Mouse (Mus musculus) gastrocnemius, postnatal 14 days (tissue): ENCODE results near the gene Ppara. TPM values are rescaled to one million over a fixed set of nuclear protein-coding genes. Genes with fewer than 3 reads are reported as not detected.

ENCODE experiments used
- DNase-seq: peaks from one replicate; pipeline ENCODE4 v3.0.0; 2021; ENCODE audit warnings: mixed read lengths
- intact Hi-C: fragments of 180-260 bp; cut with DNase I; formaldehyde crosslinking; loops from one replicate; pipeline ENCODE4 v1.15.1; 2025; ENCODE audit warnings: low total_unique reads
- total RNA-seq, 2 experiments: library from RNA; stranded (reverse); gene quantifications; 2 replicates each; pipeline ENCODE4 v1.2.3; 2021

Ppara gene
- total RNA-seq, 2 experiments from 2014 or later = 6.3 to 16.3 TPM

DNA sequence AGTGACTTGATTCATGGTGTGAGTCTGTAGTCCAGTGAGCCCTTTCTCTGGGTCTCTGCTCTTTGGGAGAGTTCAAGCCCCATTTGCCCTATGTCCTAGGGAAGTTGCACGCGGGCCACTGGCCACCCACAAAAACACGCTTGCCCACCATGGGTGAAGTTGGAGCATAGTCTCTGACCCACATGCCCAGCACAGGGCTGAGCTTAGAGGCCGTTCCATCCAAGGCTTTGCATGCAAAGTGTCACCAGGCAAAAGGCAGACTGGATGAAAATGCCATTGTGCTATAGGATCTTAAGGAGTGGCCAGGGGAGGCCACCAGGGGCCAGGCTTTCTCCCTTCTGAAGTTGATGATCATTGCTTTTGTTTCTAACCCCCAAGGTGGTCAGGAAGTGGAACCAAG is 30.9 kb upstream of the Ppara start:
- intact Hi-C loops = loop anchor here (2.0 kb wide), 1 partner anchor 15 kb away; no protein-coding TSS in a partner anchor
- no peak for DNase-seq

DNA sequence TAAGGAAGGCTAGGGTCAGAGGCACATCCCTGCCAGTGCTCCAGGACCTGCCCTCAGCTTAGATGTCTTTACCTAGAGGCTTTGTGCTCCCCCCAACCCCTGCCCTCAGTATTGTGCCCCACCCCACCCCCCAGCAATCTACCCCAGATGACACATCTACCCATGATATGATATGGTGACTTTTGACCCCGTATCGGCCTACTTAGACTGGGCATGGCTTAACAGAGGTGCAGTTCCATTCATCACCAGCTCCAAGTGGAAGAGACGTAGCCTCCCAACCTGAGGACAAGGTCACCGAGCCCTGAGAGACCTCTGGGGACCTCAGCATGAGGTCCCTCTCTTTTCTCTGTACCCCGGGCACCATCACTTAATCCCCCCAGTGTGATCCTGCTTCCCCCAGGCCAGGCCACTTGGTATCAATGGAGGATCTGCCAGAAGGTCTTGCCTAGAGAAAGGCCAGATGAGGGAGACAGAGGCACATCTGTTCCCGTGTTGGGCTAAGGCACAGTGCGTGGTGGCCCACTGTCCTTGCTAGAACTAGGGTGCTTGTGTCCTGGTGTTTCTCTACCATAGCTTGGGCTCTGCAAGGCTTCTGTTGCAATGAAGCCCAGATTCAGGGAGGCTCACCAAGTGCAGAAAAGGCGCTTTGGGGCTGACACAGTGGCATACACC is 30.3 kb upstream of the Ppara start:
- DNase-seq = no peak
- intact Hi-C loops = no loop called here

DNA sequence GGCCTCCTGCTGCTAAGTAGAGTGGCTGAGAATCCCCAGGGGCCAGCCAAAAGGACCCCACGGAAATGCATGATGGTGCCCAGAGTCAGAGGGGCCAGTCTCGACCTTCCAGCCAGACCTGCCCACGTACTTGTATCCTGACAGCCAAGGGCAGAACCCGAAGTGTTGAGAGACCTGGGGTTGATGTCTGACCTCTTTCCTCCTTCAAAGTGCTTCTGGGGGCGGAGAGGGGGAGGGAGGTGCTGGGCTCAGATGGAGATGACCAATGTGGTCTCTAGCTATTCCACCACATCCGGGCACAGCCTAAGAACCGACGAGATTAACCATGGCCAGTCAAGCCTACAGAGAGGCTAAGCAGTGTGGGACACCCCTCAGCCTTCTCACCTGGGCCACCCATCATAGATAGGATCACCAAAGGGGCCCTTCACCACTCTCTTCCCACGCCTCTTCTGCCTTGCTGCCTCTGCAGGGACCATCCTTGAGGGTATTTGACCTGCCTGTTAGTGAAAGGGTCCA is 29.7 kb upstream of the Ppara start:
- DNase-seq = no peak
- intact Hi-C loops = no loop called here

DNA sequence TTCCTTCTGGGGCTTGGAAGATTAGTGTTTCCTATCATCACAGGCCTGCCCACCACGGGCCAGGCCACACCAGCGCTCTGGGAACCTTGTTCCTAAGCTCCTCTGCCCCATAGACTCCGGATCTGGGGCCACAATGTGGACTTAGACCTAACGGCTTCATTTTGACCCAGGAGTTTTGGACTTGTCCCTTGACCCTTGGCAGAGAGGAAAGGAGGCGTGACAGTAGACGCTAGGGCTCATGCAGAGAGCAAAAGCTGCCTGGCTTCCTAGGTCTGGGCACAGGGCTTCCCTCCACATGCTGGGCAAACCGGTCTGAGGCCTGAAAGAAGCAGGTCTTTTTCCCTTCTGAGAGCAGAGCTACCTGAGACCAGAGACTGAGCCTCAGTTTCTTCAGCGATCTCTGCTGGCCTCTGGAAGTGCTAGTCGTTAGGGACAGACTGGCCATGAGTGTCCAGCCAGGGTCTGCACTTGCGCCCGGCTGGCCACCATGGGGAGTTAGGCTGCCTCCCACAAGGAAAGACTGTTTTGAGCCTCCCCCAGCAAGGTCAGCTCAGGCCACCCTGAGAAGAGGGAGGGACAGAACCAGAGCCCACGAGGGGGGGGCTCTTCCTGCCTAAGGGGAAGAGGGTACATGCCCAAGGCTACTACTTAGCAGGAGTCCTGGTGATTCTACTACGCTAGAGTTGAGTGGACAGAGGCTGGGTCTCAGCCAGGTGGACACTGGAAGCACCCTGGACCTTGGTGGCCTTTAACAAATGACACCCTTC is 29.0 kb upstream of the Ppara start:
- peak; percentile 71 for DNase-seq

DNA sequence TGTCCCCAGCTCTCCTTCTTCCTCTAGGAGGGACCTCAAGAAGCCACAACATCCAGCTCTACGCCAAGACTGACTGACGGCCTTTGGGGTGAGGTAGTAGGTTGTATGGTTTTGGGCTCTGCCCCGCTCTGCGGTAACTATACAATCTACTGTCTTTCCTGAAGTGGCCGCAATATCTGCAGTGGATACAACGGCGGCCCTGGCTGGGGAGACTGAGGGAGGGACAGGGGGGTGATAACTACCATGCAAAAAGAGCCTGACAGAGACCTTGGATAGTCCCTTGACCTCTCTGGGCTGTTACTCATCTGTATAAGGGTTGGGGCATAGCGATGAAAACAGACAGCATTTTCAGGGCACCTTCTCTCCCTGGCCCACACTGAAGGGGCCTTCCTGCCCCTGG is 28.3 kb upstream of the Ppara start:
- intact Hi-C loops = no loop called here
- DNase-seq = no peak

More for the DNA sequence above, 29.0 kb upstream of the Ppara start:
- intact Hi-C loops = no loop called here

DNA sequence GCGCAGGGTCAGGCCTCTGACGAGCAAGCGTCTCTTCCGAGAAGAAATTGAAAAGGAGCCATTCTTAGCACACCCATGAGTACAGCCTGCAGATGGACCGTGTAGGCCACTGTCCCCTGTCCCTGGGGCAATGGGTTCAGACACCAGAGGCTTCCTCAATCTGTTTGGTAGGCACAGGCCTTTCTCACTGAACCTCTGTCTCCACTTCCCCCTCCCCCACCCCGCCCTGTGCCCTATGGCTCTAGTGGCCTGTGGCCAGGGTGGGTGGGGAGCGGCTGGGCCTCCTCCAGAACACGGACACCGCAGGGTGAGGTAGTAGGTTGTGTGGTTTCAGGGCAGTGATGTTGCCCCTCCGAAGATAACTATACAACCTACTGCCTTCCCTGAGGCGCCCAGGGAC is 27.8 kb upstream of the Ppara start:
- intact Hi-C loops = no loop called here
- DNase-seq = no peak

DNA sequence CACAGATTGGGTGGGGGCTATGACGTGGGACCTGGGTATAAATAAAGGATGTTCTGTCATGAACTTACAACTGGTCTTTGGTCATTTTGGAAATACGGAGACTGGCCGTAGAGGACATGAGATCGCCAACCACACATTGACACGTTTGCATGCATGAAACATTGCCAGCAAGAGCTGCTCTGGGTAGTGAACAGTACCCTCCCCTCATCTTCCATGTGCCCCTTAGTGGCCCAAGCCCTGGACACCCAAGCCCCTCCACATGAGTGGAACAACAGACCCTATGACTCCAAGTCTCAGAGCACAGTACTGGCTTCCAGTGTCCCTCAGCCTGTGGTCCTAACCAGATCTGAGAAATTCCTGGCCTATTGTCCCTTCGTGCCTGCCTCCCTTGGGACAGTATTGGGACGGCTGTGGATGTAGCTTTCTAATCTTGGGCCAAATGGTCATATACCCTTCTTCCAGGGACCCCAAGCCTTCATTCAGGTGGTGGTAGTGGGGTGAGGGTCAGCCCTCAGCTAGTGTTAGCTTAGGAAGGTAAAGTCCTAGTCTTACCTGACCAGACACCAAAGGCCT is 27.2 kb upstream of the Ppara start:
- intact Hi-C loops = loop anchor here (2.0 kb wide), 2 partner anchors 31 to 97 kb away; no protein-coding TSS in a partner anchor
- no peak for DNase-seq

DNA sequence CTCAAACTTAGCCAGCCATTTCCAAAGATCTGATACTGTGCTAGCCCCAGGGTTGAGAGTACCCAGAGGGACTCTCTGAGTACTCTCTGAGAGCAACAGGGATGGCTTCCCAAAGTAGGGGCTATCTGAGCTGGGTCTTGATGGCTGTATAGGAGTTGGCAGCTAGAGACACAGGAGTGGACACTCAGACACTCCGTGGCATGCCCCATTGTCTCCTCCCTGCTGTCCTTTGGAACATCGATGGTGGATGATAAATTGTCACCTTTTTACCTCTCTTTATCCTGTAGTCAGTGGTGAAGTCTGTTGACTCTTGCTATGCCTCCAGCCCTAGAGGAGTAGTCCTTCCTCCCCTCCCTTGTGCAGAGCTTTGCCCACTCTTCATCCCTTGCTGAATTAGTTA is 26.6 kb upstream of the Ppara start:
- no peak for DNase-seq
- intact Hi-C loops = loop anchor here (2.0 kb wide), 2 partner anchors 31 to 97 kb away; no protein-coding TSS in a partner anchor

DNA sequence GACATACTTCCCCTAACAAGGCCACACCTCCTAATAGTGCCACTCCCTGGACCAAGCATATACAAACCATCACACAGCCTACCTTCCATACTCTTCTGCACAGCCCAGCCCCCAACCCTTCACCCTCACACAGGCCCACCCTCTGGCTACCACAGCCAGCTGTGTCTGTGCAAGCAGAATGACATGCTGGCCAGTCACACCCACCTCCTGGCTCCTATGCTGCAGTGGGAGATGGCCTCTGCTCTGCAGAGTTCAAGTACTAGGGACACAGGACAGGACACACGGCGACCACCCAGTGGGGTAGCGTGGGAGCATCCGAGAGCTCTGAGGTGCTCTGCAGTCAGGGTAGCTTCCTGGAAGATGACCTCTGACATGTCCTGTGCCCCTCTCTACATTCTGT is 25.9 kb upstream of the Ppara start:
- DNase-seq = peak; percentile 50
- intact Hi-C loops = loop anchor here (2.0 kb wide), 2 partner anchors 32 to 98 kb away; no protein-coding TSS in a partner anchor

DNA sequence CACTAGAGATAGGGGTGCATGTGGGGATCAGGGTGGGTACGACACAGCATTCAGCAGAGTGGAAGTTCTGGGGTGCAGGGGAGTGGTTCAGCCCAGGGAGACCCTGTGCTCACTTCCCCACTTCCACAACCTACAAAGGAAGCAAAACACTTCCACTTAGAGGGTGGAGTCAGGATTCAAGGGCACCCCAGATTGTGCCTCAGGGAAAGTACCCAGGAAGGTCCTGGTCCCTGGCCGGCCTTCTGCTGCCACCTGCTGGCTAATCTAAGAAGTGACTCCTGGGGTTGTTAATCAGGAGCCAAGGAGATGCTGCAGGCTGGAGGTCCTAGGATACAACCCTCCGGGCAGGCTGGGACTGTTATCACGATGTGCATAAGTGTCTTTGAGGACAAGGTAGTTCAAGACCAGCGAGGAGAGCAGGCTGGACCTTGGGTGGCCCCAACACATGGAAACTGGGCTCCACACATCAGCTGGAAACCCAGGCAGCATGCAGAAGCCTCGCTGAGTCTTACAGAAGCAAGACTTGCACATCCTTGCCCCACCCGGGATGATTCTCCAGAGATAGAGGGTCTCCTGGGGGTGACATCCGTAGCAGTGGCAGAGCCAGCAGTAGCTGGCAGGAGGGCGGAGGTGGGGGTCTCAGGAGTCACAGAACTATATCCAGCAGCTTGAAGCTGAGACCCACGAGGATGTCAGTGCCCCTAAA is 25.4 kb upstream of the Ppara start:
- intact Hi-C loops = loop anchor here (2.0 kb wide), 2 partner anchors 33 to 99 kb away; no protein-coding TSS in a partner anchor
- peak; percentile 84 for DNase-seq

DNA sequence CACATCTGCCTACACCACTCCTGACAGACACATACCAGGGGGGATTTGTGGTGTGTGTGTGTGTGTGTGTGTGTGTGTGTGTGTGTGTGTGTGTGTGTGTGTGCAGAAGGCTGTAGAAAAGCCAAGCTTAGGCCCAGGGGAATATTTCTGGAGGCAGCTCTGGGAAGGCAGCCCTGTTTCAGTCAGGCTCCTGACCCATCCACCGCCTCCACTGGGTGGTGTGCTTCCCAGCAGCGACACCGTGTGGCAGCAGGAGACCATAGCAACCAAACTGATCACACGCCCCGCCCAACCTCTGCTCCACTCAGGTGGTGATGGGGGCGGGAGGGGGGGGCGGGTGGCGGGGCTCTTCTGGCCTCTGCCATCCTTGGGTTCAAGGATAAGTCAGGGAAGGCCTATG is 24.6 kb upstream of the Ppara start:
- intact Hi-C loops = loop anchor here (5.0 to 10.0 kb wide), 2 partner anchors 113 to 325 kb away; partner anchors contain the start of gene Celsr1
- peak; percentile 87 for DNase-seq

DNA sequence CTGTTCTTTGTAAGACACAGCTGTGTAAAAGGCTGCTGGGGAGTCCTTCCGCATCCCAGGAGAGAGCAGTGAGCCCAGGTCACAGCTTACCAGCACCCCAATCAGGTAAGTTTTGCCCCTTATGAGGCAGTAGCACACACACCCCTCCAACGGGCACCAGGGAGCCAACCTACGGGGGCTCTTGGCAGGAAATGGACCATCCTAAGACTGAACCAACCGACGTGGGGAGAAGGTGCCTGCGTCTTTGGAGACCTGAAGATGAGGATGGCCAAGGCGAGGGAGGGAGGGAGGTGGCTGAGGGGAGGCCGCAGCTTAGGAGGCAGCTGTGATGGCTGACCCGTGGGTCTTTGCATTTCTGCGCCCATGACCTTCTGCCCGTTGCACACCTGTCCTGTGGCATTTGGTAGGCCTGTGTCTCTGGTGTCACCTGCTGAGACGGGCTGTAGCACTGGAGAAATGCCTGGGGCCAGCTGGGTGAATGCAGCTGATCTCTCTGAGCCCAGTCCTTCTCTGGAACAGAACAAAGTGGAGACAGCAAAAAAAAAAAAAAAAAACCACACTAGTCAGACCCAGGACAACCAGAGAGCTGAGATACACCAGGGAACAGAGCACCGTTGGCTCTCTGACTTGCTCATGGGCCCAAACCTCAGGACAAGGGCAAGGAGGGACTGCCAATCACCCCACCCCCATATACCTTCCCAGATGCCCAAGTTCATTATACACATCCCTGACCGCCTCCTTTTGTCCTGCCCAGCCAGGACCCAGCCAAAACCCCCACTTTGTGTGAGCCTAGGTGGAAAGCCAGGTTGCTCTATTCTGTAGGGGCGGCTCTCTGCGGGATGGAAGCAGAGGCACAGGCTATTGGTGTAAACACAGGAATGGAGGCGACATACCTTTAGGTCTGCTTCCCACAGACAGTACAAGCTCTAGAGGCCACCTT is 23.9 kb upstream of the Ppara start:
- intact Hi-C loops = loop anchor here (5.0 to 10.0 kb wide), 2 partner anchors 114 to 324 kb away; partner anchors contain the start of gene Celsr1
- DNase-seq = no peak

DNA sequence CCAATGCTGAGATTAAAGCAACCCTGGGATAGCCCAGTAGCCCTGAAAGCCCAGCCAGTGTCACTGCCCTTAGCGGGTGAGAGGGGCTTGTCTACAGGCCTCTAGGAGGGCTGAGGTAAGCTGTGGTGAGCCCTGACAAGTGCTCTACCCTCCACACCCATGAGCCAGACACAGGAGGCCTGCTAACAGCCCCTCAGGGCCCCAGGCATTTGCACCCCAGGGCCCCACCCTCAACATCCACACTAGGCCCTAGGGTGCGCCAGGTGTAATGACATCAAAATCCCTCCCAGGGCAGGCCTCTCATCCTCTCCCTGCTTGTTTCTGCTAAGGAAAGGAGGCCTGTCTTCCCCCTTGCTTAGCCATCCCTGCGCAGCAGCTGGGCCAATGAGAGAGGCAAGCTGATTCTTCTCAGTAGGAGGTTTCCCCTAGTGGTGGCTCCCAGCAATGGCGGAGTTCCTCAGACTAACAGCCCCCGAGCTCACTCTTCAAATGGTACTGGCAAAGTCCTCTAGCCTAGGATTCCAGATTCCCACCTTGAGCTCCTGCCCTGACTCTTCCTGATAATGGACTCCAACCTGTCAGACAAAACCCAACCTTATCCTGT is 22.1 kb upstream of the Ppara start:
- intact Hi-C loops = loop anchor here (5.0 to 10.0 kb wide), 2 partner anchors 115 to 322 kb away; partner anchors contain the start of gene Celsr1
- DNase-seq = peak; percentile 59

DNA sequence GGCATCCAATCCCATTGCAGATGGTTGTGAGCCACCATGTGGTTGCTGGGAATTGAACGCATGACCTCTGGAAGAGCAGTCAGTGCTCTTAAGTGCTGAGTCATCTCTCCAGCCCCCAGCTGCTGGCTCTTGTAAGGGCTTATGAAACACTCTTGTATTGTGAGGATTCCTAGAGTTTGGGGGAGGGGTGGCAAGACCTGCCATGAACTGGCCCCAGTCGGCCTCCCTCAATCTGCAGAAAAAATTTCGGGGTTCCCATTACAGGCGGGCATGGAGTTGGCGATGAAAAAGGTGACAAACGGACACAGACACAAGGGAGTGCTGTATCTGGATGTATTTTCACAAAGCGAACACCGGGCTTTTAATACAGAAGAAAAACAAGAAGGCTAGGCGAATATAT is 21.4 kb upstream of the Ppara start:
- no peak for DNase-seq
- intact Hi-C loops = loop anchor here (5.0 to 10.0 kb wide), 2 partner anchors 116 to 321 kb away; partner anchors contain the start of gene Celsr1

DNA sequence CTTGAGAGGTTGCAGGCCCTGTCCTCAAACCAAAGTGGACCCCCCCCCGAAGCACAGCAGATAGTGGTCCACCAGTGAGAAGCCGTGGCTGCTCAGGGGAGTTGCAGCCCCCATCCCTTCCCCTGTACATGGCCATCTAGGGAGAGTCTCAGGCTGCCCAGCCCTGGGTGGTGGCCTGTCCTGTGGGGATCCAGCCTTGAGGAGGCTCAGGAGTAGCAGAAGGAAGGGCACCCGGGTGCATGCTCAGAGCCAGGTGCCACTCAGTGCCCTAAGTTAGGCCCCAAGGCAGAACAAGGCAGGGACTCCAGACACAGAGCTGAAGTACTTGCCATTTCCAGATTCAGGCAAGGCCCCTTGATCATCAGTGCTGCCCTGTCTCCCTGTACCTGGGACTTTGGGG is 19.7 kb upstream of the Ppara start:
- intact Hi-C loops = loop anchor here (10.0 kb wide), 1 partner anchor 320 kb away; the partner anchor contains the start of gene Celsr1
- DNase-seq = no peak

DNA sequence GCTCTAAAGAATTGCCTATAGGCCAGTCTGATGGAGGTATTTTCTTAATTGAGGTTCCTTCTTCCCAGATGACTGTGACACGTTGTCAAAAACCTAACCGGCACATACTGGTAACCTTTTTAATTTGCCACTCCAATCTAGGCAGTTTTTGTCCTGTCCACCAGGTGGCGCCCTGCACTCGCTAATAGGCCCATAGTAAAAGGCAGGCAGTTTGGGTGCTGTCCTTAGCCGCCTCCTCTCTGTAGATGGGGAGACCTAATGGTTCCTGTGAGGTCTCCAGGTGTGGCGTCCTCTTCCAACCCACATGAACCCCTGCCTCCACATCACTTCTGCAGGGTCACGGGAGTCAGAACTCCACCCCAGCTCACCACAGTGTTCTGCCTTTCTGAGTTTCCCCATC is 18.7 kb upstream of the Ppara start:
- DNase-seq = peak; percentile 80
- intact Hi-C loops = loop anchor here (2.0 to 10.0 kb wide), 2 partner anchors 151 to 319 kb away; partner anchors contain the start of gene Celsr1

DNA sequence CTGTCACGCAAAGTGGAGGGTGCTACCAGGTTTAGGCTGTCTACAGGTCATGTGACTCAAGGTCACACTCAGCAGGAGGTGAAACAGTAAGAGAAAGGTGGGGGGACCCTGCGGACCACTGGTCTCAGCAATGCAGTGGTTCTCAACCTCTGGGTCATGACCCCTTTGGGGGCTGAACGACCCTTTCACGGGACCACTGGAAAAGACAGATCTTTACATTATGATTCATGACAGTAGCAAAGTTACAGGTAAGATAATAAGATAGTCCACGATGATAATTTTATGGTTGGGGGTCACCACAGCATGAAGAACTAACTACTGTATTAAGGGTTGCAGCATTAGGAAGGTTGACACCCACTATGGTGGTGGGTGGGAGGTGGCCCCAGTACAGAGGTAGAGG is 18.2 kb upstream of the Ppara start:
- no peak for DNase-seq
- intact Hi-C loops = loop anchor here (2.0 to 10.0 kb wide), 2 partner anchors 150 to 318 kb away; partner anchors contain the start of gene Celsr1
